Mouse (Mus musculus) hindbrain, embryonic 14.5 days (tissue): ENCODE measurements around the gene Adarb2. TPM values are rescaled to one million over a fixed set of nuclear protein-coding genes. Genes with fewer than 3 reads are reported as not detected.

ENCODE experiments used
- ATAC-seq: fragments of 200-750 bp; cut with Nextera tagmentation; 2 replicates; pipeline ENCODE4 v1.8.0; 2017; ENCODE audit warnings: moderate number of reproducible peaks, mild to moderate bottlenecking, moderate TSS enrichment, moderate library complexity; ENCODE audit not compliant: low FRiP score
- DNase-seq: peaks from one replicate; pipeline ENCODE4 v3.0.0-alpha.2; 2015; ENCODE audit warnings: low spot score
- H3K27ac ChIP-seq: fragments of 300-500 bp; sonication (generic); 2 replicates; pipeline ENCODE4 v1.5.1; 2014; ENCODE audit warnings: mild to moderate bottlenecking, moderate library complexity
- H3K27me3 ChIP-seq: fragments of 300-500 bp; sonication (generic); 2 replicates; pipeline ENCODE4 v1.6.1; 2014; ENCODE audit warnings: mild to moderate bottlenecking, low read length, mixed read lengths; ENCODE audit not compliant: control insufficient read depth, insufficient read depth
- H3K36me3 ChIP-seq: fragments of 300-500 bp; sonication (generic); replicated peaks from 2 replicates; pipeline ENCODE4 v1.6.1; 2014; ENCODE audit not compliant: control insufficient read depth, insufficient read depth
- H3K4me1 ChIP-seq: fragments of 300-500 bp; sonication (generic); replicated peaks from 2 replicates; pipeline ENCODE4 v1.6.1; 2014; ENCODE audit warnings: antibody characterized with exemption, low read length, mixed read lengths; ENCODE audit not compliant: control insufficient read depth, insufficient read depth
- H3K4me2 ChIP-seq: fragments of 300-500 bp; sonication (generic); replicated peaks from 2 replicates; pipeline ENCODE4 v1.6.1; 2014; ENCODE audit warnings: mild to moderate bottlenecking, moderate library complexity
- H3K4me3 ChIP-seq: fragments of 300-500 bp; sonication (generic); replicated peaks from 2 replicates; pipeline ENCODE4 v1.5.1; 2014; ENCODE audit warnings: mild to moderate bottlenecking, low read length
- H3K9ac ChIP-seq: fragments of 300-500 bp; sonication (generic); 2 replicates; pipeline ENCODE4 v1.6.1; 2014
- H3K9me3 ChIP-seq: fragments of 300-500 bp; sonication (generic); 2 replicates; pipeline ENCODE4 v1.6.1; 2016; ENCODE audit warnings: low read length; ENCODE audit not compliant: control insufficient read depth
- WGBS: fragments of 180-500 bp; shearing (Covaris S2); extraction: QIAGEN DNeasy Blood & Tissue Kit; methylation state at CpG from one replicate; pipeline ENCODE4 v1.1.7; 2014; 5-methylcytosine and 5-hydroxymethylcytosine counted together
- polyA plus RNA-seq: library from polyadenylated mRNA; unstranded; fragments of >200 nt; fragmentation: Nextera tagmentation; extraction: Ambion mirVana; gene quantifications from 2 replicates; pipeline ENCODE4 v1.2.1, GENCODE M21; 2014

Gene Adarb2
- polyA plus RNA-seq, 1 experiment from 2014 or later = 27.5 TPM

DNA sequence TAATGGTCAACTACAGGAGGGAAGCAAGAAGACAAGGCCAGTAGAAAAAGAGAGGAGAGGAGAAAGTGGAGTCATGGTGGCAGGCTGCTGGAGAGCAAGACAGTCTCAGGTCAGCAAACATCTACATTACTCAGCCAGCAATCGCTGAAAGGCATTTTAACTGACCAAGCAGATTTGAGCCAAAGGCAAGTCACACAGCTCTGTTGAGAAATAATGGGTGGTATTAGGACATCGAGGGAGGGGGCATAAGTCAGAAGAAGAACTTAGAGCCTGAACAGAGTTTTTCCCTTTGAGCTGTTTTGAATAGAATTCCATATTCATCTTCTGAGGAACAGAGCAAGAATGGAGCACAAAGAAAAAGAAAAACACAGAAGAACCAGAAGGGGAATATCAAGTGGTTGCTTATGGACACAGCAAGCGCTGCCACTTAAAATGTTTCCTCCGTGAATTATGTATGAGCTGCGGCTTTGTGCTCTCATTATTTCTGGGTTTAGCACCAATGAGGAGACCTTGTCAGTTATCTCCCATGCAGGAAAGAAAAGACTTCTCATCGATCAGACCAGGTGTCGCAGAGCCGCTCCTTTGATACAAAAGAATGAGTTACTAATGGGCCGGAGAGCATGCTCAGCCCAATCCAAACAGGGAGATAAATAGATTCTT lies 477.9 kb downstream of the Adarb2 start:
- no peaks in the 10 kb centered on the region for H3K36me3 ChIP-seq
- H3K4me2 ChIP-seq = peak overlapping the region; percentile 29
- H3K27me3 ChIP-seq = no peaks in the 10 kb centered on the region
- DNase-seq (peak; percentile 48), ATAC-seq (peak; percentile 65)
- 0 out of 2 replicates have a peak overlapping the region, but pooled peaks have one; percentile 32 for H3K27ac ChIP-seq
- no peak overlapping the region for H3K9ac ChIP-seq
- H3K4me1 ChIP-seq = peaks cover 8% of the 10 kb centered on the region
- H3K4me3 ChIP-seq = no peak overlapping the region
- 19% methylated on average over 9 of the region's 9 CpGs for WGBS
- no peaks in the 10 kb centered on the region for H3K9me3 ChIP-seq

DNA sequence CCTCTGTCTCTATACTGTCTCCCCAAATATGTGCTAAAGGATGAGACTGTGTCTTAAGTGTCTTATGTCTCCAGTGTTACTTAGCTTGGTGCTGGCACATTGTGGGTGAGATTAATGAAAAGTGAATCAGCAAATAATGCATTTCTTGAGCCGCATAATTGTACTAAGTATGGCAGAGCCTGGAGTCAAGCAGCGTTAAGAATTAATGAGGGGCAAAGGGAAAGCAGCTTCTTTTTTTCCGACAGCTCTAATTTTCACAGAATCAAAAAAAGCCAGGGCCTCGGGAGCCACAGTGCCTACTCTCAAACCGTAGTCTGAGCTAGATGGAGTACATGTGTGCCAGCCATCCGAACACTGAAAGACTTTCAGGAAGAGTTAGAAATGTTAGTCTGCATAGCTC lies 488.8 kb downstream of the Adarb2 start:
- WGBS = 37% methylated on average over 6 of the region's 6 CpGs
- Histone ChIP-seq H3K4me1 (peaks cover 10% of the 10 kb centered on the region; the same call in 1 of the 2 replicates), H3K9ac (no peak overlapping the region), H3K36me3 (no peaks in the 10 kb centered on the region), H3K4me3 (no peak overlapping the region), H3K27me3 (no peaks in the 10 kb centered on the region), H3K9me3 (no peaks in the 10 kb centered on the region), H3K4me2 (no peak overlapping the region), H3K27ac (no peak overlapping the region)
- ATAC-seq (no peak; the same call in 1 of the 2 replicates), DNase-seq (no peak)

DNA sequence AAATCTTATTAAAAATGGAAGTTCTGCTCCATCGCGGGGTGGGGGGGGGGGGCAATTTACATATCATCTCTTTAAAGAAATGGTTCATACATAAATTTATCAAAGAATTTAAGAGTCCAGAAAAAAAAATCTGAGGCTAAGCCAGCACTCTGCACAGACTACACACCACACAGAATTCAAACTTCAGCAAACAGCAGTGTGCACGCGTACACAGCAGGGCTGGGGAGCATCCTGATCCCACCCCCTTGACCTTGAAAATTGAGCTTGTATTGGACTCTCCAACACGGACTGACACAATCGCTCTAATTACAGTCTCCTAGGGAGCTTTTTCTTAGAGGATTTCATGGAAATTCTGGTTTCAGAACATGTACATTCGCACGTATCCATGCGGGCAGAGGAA lies 490.1 kb downstream of the Adarb2 start:
- no peaks in the 10 kb centered on the region for H3K9me3 ChIP-seq
- WGBS = 72% methylated on average over 9 of the region's 9 CpGs
- no peak overlapping the region for H3K27ac ChIP-seq
- ATAC-seq (no peak), DNase-seq (no peak)
- H3K4me2 ChIP-seq = no peak overlapping the region
- no peaks in the 10 kb centered on the region for H3K27me3 ChIP-seq
- H3K9ac ChIP-seq = no peak overlapping the region
- H3K36me3 ChIP-seq = no peaks in the 10 kb centered on the region
- no peak overlapping the region for H3K4me3 ChIP-seq
- peaks cover 10% of the 10 kb centered on the region; the same call in 1 of the 2 replicates for H3K4me1 ChIP-seq

DNA sequence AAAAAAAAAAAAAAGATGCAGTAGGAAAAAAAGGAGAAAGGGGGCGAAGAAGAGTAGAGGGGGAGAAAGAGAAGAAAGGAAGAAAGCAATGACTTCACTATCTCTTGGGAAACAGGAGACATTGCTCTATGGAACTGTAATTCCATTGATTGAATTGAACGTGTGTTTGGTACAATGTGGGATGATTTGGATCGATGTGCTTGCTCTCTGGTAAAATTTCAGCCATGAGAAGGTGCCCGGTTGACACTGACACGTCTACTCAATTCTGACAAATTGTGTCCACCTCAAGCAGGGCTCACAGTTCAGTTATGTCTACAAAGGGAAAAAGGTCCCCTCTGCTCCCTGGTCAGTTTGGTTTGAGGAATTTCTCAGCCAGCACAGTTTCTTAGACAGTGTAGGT lies 495.8 kb downstream of the Adarb2 start:
- DNase-seq (no peak), ATAC-seq (no peak)
- Histone ChIP-seq H3K36me3 (no peaks in the 10 kb centered on the region), H3K4me2 (no peak overlapping the region), H3K9me3 (no peaks in the 10 kb centered on the region), H3K27ac (no peak overlapping the region), H3K27me3 (no peaks in the 10 kb centered on the region), H3K9ac (no peak overlapping the region), H3K4me3 (no peak overlapping the region), H3K4me1 (no peaks in the 10 kb centered on the region)
- WGBS = 90% methylated on average over 5 of the region's 5 CpGs

DNA sequence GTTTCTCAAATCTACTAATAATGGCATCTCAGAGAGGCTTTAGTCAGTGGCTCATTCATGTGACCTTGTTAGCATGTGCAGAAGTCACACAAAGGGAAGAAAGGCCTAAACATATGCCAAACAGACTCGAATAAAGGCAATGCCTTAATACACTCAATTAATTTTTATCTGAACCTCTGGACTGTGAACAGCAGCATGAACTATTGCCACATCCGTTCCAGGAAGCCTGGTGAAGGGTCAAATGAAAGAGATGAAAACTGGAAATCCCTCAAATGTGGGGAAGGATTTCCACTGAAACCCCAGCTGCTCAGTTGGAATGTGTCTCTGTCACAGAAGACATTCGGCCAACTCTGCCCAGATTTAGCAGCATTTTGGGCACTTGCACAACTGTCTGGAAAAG lies 497.2 kb downstream of the Adarb2 start:
- H3K4me2 ChIP-seq = no peak overlapping the region
- DNase-seq (no peak), ATAC-seq (no peak)
- H3K4me1 ChIP-seq = no peaks in the 10 kb centered on the region
- H3K27me3 ChIP-seq = no peaks in the 10 kb centered on the region
- H3K4me3 ChIP-seq = no peak overlapping the region
- H3K27ac ChIP-seq = no peak overlapping the region
- no peaks in the 10 kb centered on the region for H3K36me3 ChIP-seq
- 74% methylated on average over 3 of the region's 3 CpGs for WGBS
- no peaks in the 10 kb centered on the region for H3K9me3 ChIP-seq
- no peak overlapping the region for H3K9ac ChIP-seq

DNA sequence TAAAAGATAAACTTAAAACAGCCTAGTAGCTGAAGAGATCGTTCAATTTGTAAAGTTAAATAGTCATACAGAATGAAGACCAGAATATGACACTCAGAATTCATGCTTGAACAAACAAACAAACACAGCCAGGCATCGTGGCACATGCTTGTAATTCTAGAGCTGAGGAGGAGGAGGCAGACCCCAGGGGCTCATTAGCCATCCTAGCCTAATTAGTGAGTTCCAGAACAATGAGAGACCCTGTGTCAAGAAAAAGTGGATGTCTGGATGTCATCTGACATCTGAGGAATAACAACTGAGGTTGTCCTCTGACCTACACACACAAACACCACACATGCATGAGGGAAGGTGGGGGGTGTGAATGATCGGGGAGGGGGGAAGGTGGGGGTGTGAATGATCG lies 498.3 kb downstream of the Adarb2 start:
- Histone ChIP-seq H3K4me1 (peaks cover 5% of the 10 kb centered on the region; the same call in 1 of the 2 replicates), H3K27me3 (no peaks in the 10 kb centered on the region)

DNA sequence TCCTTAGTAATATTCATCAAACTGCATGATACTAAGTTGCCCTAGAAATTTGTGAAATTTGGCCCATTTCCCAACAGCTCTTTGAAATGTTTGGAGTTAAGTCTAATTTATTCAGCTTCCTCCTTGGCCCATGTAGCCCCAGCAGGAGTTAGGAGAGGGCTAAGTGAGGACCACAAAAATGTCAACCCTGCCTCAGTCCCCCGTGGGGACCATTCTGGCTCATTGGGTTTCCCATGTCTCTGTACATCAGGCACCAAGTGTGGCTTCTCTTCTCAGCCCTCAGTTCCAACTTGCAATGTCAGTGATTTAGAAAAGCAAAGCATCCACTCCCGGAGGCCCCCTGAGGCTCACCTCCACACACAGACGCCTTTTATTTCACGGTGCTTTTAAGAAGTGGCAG lies 502.6 kb downstream of the Adarb2 start:
- DNase-seq (no peak), ATAC-seq (no peak)
- Histone ChIP-seq H3K9ac (no peak overlapping the region), H3K4me1 (peaks cover 5% of the 10 kb centered on the region; the same call in 1 of the 2 replicates), H3K4me3 (no peak overlapping the region), H3K27me3 (no peaks in the 10 kb centered on the region), H3K4me2 (no peak overlapping the region), H3K36me3 (no peaks in the 10 kb centered on the region), H3K27ac (no peak overlapping the region), H3K9me3 (no peaks in the 10 kb centered on the region)
- WGBS = 33% methylated on average over 4 of the region's 4 CpGs

More for the DNA sequence above, 498.3 kb downstream of the Adarb2 start:
- Histone ChIP-seq H3K9me3 (no peaks in the 10 kb centered on the region), H3K4me2 (no peak overlapping the region), H3K27ac (no peak overlapping the region), H3K9ac (no peak overlapping the region), H3K4me3 (no peak overlapping the region), H3K36me3 (no peaks in the 10 kb centered on the region)
- no peak for ATAC-seq
- WGBS = 67% methylated on average over 4 of the region's 4 CpGs
- DNase-seq = no peak

DNA sequence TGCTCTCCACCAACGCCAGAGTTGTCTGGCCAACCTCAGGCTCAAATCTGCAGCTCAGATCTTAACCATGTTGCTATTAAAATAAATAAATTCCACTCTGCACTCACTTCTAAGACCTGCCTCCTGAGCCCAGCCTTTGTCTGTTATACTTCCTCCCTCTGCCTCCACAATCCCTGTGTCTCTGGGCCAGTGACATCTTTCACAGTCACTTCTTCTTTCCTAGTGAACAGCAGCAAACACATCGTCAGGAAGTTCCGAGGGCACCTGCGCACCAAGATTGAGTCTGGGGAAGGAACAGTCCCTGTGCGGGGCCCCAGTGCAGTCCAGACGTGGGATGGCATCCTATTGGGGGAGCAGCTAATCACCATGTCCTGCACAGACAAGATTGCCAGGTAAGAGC lies 510.7 kb downstream of the Adarb2 start:
- Histone ChIP-seq H3K27me3 (no peaks in the 10 kb centered on the region), H3K9ac (no peak overlapping the region), H3K36me3 (no peaks in the 10 kb centered on the region), H3K9me3 (no peaks in the 10 kb centered on the region), H3K4me1 (no peaks in the 10 kb centered on the region), H3K27ac (no peak overlapping the region), H3K4me3 (no peak overlapping the region), H3K4me2 (no peak overlapping the region)
- DNase-seq = no peak
- ATAC-seq = no peak
- 89% methylated on average over 6 of the region's 6 CpGs for WGBS

DNA sequence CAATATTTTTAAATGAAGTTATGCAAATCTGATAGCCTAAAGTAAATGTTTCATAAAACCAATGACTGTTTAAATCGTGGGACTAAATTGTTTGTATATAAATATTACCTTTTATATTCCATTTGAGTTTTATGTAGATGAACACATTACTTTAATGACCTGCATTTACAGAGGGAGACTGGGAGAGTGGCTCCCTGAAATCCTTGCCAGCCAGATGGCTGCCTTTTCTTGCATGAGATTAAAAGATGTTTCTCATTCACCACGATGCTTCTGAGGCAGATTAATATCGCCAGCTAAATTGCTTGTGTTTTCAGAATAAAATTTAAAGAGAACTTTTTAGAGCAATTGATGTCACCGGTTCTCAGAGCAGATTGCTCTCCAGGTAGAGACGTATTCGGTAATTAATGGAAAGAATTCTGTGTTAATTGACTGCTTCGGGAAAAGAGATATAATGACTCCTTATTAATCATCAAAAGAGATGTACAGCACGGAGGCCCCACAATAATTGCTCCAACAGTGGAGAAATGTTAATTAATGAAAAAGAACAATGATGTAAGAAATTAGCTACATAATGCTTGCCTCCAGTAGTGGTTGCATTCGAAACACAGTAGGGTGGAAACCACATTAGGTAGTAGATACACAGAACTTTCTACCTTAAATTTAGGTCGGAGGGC lies 527.4 kb downstream of the Adarb2 start:
- Histone ChIP-seq H3K9me3 (no peaks in the 10 kb centered on the region), H3K36me3 (no peaks in the 10 kb centered on the region), H3K4me1 (peaks cover 3% of the 10 kb centered on the region; the same call in 1 of the 2 replicates), H3K9ac (no peak overlapping the region), H3K4me3 (no peak overlapping the region), H3K27ac (no peak overlapping the region), H3K4me2 (no peak overlapping the region), H3K27me3 (no peaks in the 10 kb centered on the region)
- DNase-seq (no peak), ATAC-seq (peak; percentile 65; the same call in 1 of the 2 replicates)
- WGBS = 64% methylated on average over 10 of the region's 10 CpGs
